Mouse (Mus musculus): ENCODE measurements at regions not wholly inside any gene's neighbourhood (a gene's known extent, or its start where the extent isn't known, plus 50 kb on each side); places are given as distances from the start of the nearest gene placed in this dataset.

- TF ChIP-seq CTCF (conservative IDR thresholded peaks at IDR 0.05 in 1 of 2, IDR thresholded peaks at IDR 0.05 in 1 of 2; ENCODE audit: low read depth in 2 of 2, low read length in 2 of 2) (no peak), POLR2A (IDR thresholded peaks at IDR 0.05; ENCODE audit: low read depth, low read length) (no peak), CHD2 (IDR thresholded peaks at IDR 0.05; ENCODE audit: low read length) (no peak), GABPA (IDR thresholded peaks at IDR 0.05; ENCODE audit: insufficient replicate concordance, low read depth, low read length) (no peak), SMC3 (IDR thresholded peaks at IDR 0.05; ENCODE audit: low read depth, low read length) (no peak), TBP (conservative IDR thresholded peaks at IDR 0.05; ENCODE audit: low read depth, low read length) (no peak), USF1 (IDR thresholded peaks at IDR 0.05; ENCODE audit: low read depth, low read length) (no peak), RCOR1 (conservative IDR thresholded peaks at IDR 0.05; ENCODE audit: low read depth, low read length) (no peak), NELFE (IDR thresholded peaks at IDR 0.05; ENCODE audit: low read depth, low read length) (no peak), EP300 (IDR thresholded peaks at IDR 0.05; ENCODE audit: low read length) (no peak), POLR2AphosphoS2 (IDR thresholded peaks at IDR 0.05; ENCODE audit: low read depth, low read length) (no peak), NRF1 (IDR thresholded peaks at IDR 0.05; ENCODE audit: low read depth, low read length) (no peak), IRF4 (IDR thresholded peaks at IDR 0.05; ENCODE audit: low read depth, low read length) (no peak), HCFC1 (IDR thresholded peaks at IDR 0.05; ENCODE audit: low read depth, low read length) (no peak)
These were observed 309.0 kb downstream of the Hace1 start for GRCm38 (mm10) chr10:45886636-45887035.
